Mouse (Mus musculus) embryonic facial prominence, embryonic 14.5 days (tissue): ENCODE data around the gene A730015C16Rik. TPM values are rescaled to one million over a fixed set of nuclear protein-coding genes. Genes with fewer than 3 reads are reported as not detected.

Source experiments
- ATAC-seq: fragments of 200-750 bp; cut with Nextera tagmentation; 2 replicates; pipeline ENCODE4 v1.8.0; 2017; ENCODE audit warnings: low read depth, moderate number of reproducible peaks, moderate TSS enrichment
- DNase-seq: peaks from one replicate; pipeline ENCODE4 v3.0.0-alpha.2; 2015; ENCODE audit warnings: low spot score
- H3K27ac ChIP-seq: fragments of 300-500 bp; sonication (generic); replicated peaks from 2 replicates; pipeline ENCODE4 v1.5.1; 2014; ENCODE audit warnings: low read depth, mild to moderate bottlenecking, low read length, moderate library complexity
- H3K27me3 ChIP-seq: fragments of 300-500 bp; sonication (generic); replicated peaks from 2 replicates; pipeline ENCODE4 v1.6.1; 2014; ENCODE audit warnings: low read length; ENCODE audit not compliant: control insufficient read depth, insufficient read depth
- H3K36me3 ChIP-seq: fragments of 300-500 bp; sonication (generic); 2 replicates; pipeline ENCODE4 v1.6.1; 2014; ENCODE audit warnings: low read length, mixed read lengths; ENCODE audit not compliant: control insufficient read depth, insufficient read depth
- H3K4me1 ChIP-seq: fragments of 300-500 bp; sonication (generic); 2 replicates; pipeline ENCODE4 v1.6.1; 2014; ENCODE audit warnings: antibody characterized with exemption, low read length; ENCODE audit not compliant: control insufficient read depth, insufficient read depth
- H3K4me2 ChIP-seq: fragments of 300-500 bp; sonication (generic); 2 replicates; pipeline ENCODE4 v1.6.1; 2014; ENCODE audit warnings: low read depth, mild to moderate bottlenecking, low read length, moderate library complexity, mixed read lengths
- H3K4me3 ChIP-seq: fragments of 300-500 bp; sonication (generic); 2 replicates; pipeline ENCODE4 v1.5.1; 2014; ENCODE audit warnings: low read depth, mild to moderate bottlenecking, low read length
- H3K9ac ChIP-seq: fragments of 300-500 bp; sonication (generic); 2 replicates; pipeline ENCODE4 v1.6.1; 2014; ENCODE audit warnings: low read depth, mild to moderate bottlenecking, low read length, moderate library complexity, mixed read lengths
- H3K9me3 ChIP-seq: fragments of 300-500 bp; sonication (generic); 2 replicates; pipeline ENCODE4 v1.6.1; 2016; ENCODE audit warnings: low read length; ENCODE audit not compliant: control insufficient read depth
- WGBS: fragments of 180-500 bp; shearing (Covaris S2); extraction: QIAGEN DNeasy Blood & Tissue Kit; methylation state at CpG from one replicate; pipeline ENCODE4 v1.1.7; 2014; 5-methylcytosine and 5-hydroxymethylcytosine counted together
- polyA plus RNA-seq: library from polyadenylated mRNA; unstranded; fragments of >200 nt; fragmentation: Nextera tagmentation; extraction: Ambion mirVana; gene quantifications from 2 replicates; pipeline ENCODE4 v1.2.1, GENCODE M21; 2014

Gene A730015C16Rik
- polyA plus RNA-seq, 1 experiment from 2014 or later: 1.1 TPM

DNA sequence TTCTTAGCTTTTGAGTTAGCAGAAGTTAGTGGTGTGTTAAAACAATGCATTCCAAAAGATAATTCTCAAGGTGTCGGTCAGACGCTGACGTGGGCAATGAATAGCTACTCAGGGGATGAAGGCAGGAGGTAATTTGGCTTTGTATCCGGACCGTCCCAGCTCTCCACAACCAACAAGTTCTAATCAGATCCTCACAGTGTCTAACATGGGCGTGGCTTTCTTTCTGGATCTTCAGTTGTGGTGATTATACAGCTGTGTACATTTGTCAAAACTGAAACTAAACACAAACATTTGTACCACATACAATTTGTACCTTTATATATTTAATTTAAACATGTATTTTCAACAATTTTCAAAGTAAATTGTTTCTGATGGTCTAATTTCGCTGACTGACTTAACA is 18.4 kb upstream of the A730015C16Rik start:
- H3K4me3 ChIP-seq: no peak overlapping the region
- peaks cover 16% of the 10 kb centered on the region for H3K36me3 ChIP-seq
- DNase-seq (no peak), ATAC-seq (no peak)
- no peaks in the 10 kb centered on the region for H3K27me3 ChIP-seq
- no peak overlapping the region for H3K4me2 ChIP-seq
- no peaks in the 10 kb centered on the region for H3K4me1 ChIP-seq
- WGBS: 83% methylated on average over 7 of the region's 7 CpGs
- H3K27ac ChIP-seq: no peak overlapping the region
- H3K9me3 ChIP-seq: no peaks in the 10 kb centered on the region
- H3K9ac ChIP-seq: no peak overlapping the region

GRCm38 (mm10) chr4:108847715-108848504 is 509 bp downstream of the A730015C16Rik start, which contains the start of gene Kti12:
Gene Kti12, plus strand, starts transcription at chr4:108847785.
- peak; percentile 96 for DNase-seq
- no peaks in the 10 kb centered on the region for H3K9me3 ChIP-seq
- peaks cover 14% of the 10 kb centered on the region for H3K4me1 ChIP-seq
- peak within 1 kb of the TSS; percentile 83 for H3K9ac ChIP-seq
- peak within 1 kb of the TSS; percentile 82 for H3K27ac ChIP-seq
- no peaks in the 10 kb centered on the region for H3K27me3 ChIP-seq
- peak; percentile 91 for ATAC-seq
- peaks cover 13% of the 10 kb centered on the region; the same call in 1 of the 2 replicates for H3K36me3 ChIP-seq
- H3K4me3 ChIP-seq: peak within 1 kb of the TSS; percentile 88
- under 1% methylated on average over 55 of the region's 77 CpGs for WGBS
- H3K4me2 ChIP-seq: peak within 1 kb of the TSS; percentile 86

DNA sequence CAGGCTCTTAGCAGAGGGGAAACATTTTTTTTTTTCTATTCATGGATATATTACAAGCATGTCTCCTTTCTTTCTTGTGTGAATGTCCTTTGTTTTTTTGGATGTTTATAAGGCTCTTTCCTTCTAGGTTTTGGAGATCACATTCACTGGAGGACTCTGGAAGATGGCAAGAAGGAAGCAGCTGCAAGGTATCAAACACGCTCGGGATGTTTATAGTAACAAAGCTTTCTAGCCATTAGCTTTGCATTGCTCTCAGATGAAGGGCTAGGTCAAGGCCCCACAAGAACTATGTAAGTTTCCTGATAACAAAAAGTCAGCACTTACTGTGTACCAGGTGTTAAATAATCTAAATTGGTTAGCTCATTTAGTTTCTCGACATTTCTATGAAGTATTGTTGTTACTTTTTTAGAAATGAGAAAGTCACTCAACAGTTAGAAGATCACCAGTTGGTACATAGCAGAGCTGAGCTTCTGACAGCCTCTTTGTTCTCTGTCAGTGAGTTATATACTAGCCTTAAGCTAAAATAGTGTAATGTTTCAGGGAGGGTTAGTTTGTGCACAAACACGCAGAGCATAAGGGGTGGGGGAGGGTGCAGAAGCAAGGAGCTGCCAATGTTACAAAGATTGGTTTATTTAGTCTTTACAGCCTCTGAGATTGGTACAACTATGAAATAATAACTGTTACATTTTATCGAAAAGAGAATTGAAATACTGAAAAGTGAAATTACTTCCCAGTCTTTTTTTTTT is 2.4 kb downstream of the A730015C16Rik start:
- H3K9ac ChIP-seq: no peak overlapping the region
- no peaks in the 10 kb centered on the region for H3K27me3 ChIP-seq
- H3K4me1 ChIP-seq: peaks cover 14% of the 10 kb centered on the region
- no peaks in the 10 kb centered on the region for H3K9me3 ChIP-seq
- peaks cover 13% of the 10 kb centered on the region; the same call in 1 of the 2 replicates for H3K36me3 ChIP-seq
- H3K4me3 ChIP-seq: no peak overlapping the region
- DNase-seq (no peak), ATAC-seq (no peak)
- no peak overlapping the region for H3K4me2 ChIP-seq
- 67% methylated on average over 5 of the region's 5 CpGs for WGBS
- no peak overlapping the region for H3K27ac ChIP-seq

- Histone ChIP-seq H3K27ac (no peak overlapping the region), H3K9ac (no peak overlapping the region), H3K9me3 (no peaks in the 10 kb centered on the region), H3K36me3 (0 out of 2 replicates have a peak, but pooled peaks cover 4% of the 10 kb centered on the region), H3K4me1 (0 out of 2 replicates have a peak, but pooled peaks cover 4% of the 10 kb centered on the region), H3K27me3 (no peaks in the 10 kb centered on the region), H3K4me3 (no peak overlapping the region), H3K4me2 (no peak overlapping the region)
- no peak for DNase-seq
- ATAC-seq: no peak
These were observed 5.1 kb downstream of the A730015C16Rik start for GRCm38 (mm10) chr4:108843336-108843735.

DNA sequence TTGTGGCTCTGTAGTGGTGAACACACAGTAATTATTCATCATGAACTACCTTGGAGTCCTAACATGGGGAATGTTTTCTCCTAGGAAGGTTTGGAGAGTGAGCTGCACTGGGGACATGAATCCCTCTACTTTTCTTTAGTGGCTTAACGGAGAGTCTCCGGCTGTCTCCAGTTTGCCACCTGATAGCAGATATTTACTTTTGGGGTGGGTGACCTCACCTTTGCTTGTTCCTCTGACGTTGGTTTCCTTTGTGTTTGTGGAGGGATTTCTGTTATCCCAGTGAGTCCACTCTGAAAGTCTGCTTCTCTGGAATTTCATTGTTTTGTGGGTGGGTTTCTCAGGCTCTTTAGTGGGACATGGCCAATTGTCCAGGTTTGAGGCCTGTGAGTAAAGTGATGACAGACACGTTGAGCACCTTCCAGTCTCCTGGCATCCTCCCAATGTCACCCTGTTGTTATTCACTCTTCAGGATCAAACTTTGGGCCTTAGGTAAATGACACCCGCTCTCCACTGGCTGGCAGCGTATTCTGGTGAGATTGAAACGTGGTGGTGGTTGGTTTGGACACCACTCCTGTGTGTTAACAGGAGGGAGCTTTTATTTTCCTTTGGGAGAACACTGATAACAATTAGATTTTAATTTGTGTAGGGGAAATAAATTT is 6.4 kb downstream of the A730015C16Rik start:
- no peak for ATAC-seq
- no peak for DNase-seq
- 0 out of 2 replicates have a peak, but pooled peaks cover under 1% of the 10 kb centered on the region for H3K4me1 ChIP-seq
- no peak overlapping the region for H3K4me3 ChIP-seq
- H3K27ac ChIP-seq: no peak overlapping the region
- H3K36me3 ChIP-seq: 0 out of 2 replicates have a peak, but pooled peaks cover 4% of the 10 kb centered on the region
- H3K4me2 ChIP-seq: no peak overlapping the region
- no peaks in the 10 kb centered on the region for H3K27me3 ChIP-seq
- H3K9ac ChIP-seq: no peak overlapping the region
- H3K9me3 ChIP-seq: no peaks in the 10 kb centered on the region
- 83% methylated on average over 7 of the region's 7 CpGs for whole genome bisulfite sequencing

GRCm38 (mm10) chr4:108838031-108838430 is 10.4 kb downstream of the A730015C16Rik start:
- Histone ChIP-seq H3K9me3 (no peaks in the 10 kb centered on the region), H3K27ac (no peak overlapping the region), H3K36me3 (0 out of 2 replicates have a peak, but pooled peaks cover 4% of the 10 kb centered on the region), H3K27me3 (no peaks in the 10 kb centered on the region), H3K4me1 (peaks cover 11% of the 10 kb centered on the region), H3K4me3 (no peak overlapping the region), H3K9ac (no peak overlapping the region), H3K4me2 (no peak overlapping the region)
- no peak for DNase-seq
- 80% methylated on average over 4 of the region's 4 CpGs for WGBS
- ATAC-seq: no peak

DNA sequence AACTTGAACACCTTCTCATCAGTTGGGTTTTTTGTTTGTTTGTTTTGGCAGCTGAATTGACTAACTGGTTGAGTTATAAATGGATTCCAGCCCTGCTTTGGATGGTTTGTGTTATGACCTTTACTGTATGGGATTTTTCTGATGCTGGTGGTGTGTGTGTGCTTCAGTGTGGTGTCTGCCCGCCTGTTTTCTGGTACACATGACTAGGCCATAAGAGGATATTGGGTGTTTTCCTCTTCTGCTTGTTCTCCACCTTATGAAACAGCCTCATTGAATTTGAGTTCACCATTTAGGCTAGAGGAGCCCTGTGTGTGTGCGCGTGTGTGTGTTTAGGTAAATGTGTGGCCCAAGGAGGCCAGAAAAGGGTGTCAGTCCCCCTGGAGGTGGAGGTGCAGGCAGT is 12.9 kb downstream of the A730015C16Rik start:
- H3K9me3 ChIP-seq: no peaks in the 10 kb centered on the region
- H3K27ac ChIP-seq: peak overlapping the region; percentile 98; the same call in 1 of the 2 replicates
- peak overlapping the region; percentile 99 for H3K9ac ChIP-seq
- H3K4me1 ChIP-seq: peaks cover 23% of the 10 kb centered on the region
- ATAC-seq (no peak), DNase-seq (peak; percentile 10)
- 62% methylated on average over 3 of the region's 3 CpGs for WGBS
- 0 out of 2 replicates have a peak, but pooled peaks cover 4% of the 10 kb centered on the region for H3K36me3 ChIP-seq
- H3K27me3 ChIP-seq: no peaks in the 10 kb centered on the region
- peak overlapping the region; percentile 85 for H3K4me3 ChIP-seq
- peak overlapping the region; percentile 65 for H3K4me2 ChIP-seq

DNA sequence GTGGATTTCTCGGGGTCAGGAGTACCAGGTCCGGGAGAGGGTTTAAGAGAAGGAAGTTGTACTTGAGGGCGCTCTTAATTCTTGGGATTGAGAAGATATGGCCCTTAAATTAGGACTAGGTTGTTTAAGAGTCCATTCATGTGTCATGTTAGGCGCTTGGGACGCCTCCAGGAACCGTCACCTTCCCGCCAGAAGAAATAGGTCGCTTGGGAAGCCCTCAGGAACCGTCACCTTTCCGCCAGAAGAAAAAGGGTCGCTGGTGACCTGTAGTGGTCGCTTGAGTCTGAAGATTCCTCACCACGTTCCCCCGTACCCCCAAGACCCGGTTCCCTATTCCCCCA is 13.5 kb downstream of the A730015C16Rik start:
- H3K9ac ChIP-seq: peak overlapping the region; percentile 99
- H3K4me3 ChIP-seq: peak overlapping the region; percentile 85
- peaks cover 5% of the 10 kb centered on the region; the same call in 1 of the 2 replicates for H3K36me3 ChIP-seq
- WGBS: under 1% methylated on average over 15 of the region's 15 CpGs
- peak overlapping the region; percentile 65 for H3K4me2 ChIP-seq
- peak overlapping the region; percentile 98 for H3K27ac ChIP-seq
- H3K4me1 ChIP-seq: peaks cover 23% of the 10 kb centered on the region
- no peaks in the 10 kb centered on the region for H3K9me3 ChIP-seq
- ATAC-seq (no peak), DNase-seq (peak; percentile 6)
- H3K27me3 ChIP-seq: no peaks in the 10 kb centered on the region
